Mouse (Mus musculus) heart, embryonic 14.5 days (tissue): ENCODE results near the gene Aqr. TPM values are rescaled to one million over a fixed set of nuclear protein-coding genes. Genes with fewer than 3 reads are reported as not detected.

ENCODE experiments used
- ATAC-seq: fragments of 200-750 bp; cut with Nextera tagmentation; 2 replicates; pipeline ENCODE4 v1.8.0; 2017; ENCODE audit warnings: low read depth, moderate TSS enrichment; ENCODE audit not compliant: insufficient number of reproducible peaks, insufficient read depth, low FRiP score
- H3K27ac ChIP-seq, 2 experiments: fragments of 200-500 bp in 1 of 2; fragments of 300-500 bp in 1 of 2; sonication (generic) in 1 of 2; replicated peaks in 1 of 2; 2 replicates each; pipeline ENCODE4 v1.5.1; 2012 to 2014; ENCODE audit warnings: low read depth in 2 of 2, low read length in 2 of 2, control low read depth in 1 of 2, mild to moderate bottlenecking in 1 of 2, mixed read lengths in 1 of 2; ENCODE audit not compliant: control insufficient read depth in 1 of 2, insufficient read depth in 1 of 2
- H3K27me3 ChIP-seq: fragments of 300-500 bp; sonication (generic); 2 replicates; pipeline ENCODE4 v1.6.1; 2014; ENCODE audit warnings: mild to moderate bottlenecking, low read length, control low read depth; ENCODE audit not compliant: control insufficient read depth, insufficient read depth
- H3K36me3 ChIP-seq: fragments of 300-500 bp; sonication (generic); 2 replicates; pipeline ENCODE4 v1.6.1; 2014; ENCODE audit warnings: mild to moderate bottlenecking, control low read depth, low read length, mixed read lengths; ENCODE audit not compliant: control insufficient read depth, insufficient read depth
- H3K4me1 ChIP-seq, 2 experiments: fragments of 200-500 bp in 1 of 2; fragments of 300-500 bp in 1 of 2; sonication (generic) in 1 of 2; 2 replicates each; pipeline ENCODE4 v1.6.1; 2012 to 2014; ENCODE audit warnings: low read length in 2 of 2, control low read depth in 1 of 2, mixed read lengths in 1 of 2; ENCODE audit not compliant: control insufficient read depth in 2 of 2, insufficient read depth in 2 of 2
- H3K4me2 ChIP-seq: fragments of 300-500 bp; sonication (generic); 2 replicates; pipeline ENCODE4 v1.6.1; 2014; ENCODE audit warnings: mild to moderate bottlenecking, low read length
- H3K4me3 ChIP-seq, 2 experiments: fragments of 200-500 bp in 1 of 2; fragments of 300-500 bp in 1 of 2; sonication (generic) in 1 of 2; 2 replicates each; pipeline ENCODE4 v1.5.1; 2012 to 2014; ENCODE audit warnings: low read length in 2 of 2, mild to moderate bottlenecking in 2 of 2, control low read depth in 1 of 2, low read depth in 1 of 2, moderate library complexity in 1 of 2; ENCODE audit not compliant: control insufficient read depth in 1 of 2, insufficient read depth in 1 of 2
- H3K9ac ChIP-seq: fragments of 300-500 bp; sonication (generic); 2 replicates; pipeline ENCODE4 v1.6.1; 2014; ENCODE audit warnings: mild to moderate bottlenecking, low read length
- H3K9me3 ChIP-seq: fragments of 300-500 bp; sonication (generic); 2 replicates; pipeline ENCODE4 v1.6.1; 2016; ENCODE audit warnings: low read length, control low read depth; ENCODE audit not compliant: control insufficient read depth
- WGBS: fragments of 180-500 bp; shearing (Covaris S2); extraction: QIAGEN DNeasy Blood & Tissue Kit; methylation state at CpG from one replicate; pipeline ENCODE4 v1.1.7; 2014; 5-methylcytosine and 5-hydroxymethylcytosine counted together
- polyA plus RNA-seq: library from polyadenylated mRNA; unstranded; fragments of >200 nt; fragmentation: Nextera tagmentation; extraction: Ambion mirVana; gene quantifications from 2 replicates; pipeline ENCODE4 v1.2.1, GENCODE M21; 2014

Gene Aqr
- polyA plus RNA-seq, 1 experiment from 2014 or later, result 30.6 TPM

DNA sequence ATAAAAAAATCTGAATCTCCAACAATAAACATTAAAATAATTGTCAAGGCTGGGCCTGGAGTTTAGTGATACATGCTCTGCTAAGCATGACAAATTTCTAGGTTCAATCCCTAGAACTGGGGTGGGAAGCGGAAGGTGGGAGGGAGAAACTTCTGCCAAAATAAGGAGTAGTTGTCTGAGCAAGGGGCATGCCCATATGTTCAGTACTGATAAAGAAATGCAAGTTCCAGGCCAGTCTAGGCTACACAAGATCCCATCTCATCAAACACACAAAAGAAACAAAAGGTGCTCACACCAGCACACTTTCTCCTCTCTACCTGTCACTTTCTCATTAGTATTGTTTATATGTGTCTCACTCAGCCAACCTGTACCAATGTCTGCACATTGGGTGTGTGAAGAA is 30.2 kb downstream of the Aqr start:
- Histone ChIP-seq H3K36me3 (peaks cover 92% of the 10 kb centered on the region), H3K4me1 (no peaks in the 10 kb centered on the region)
- no peak for ATAC-seq

GRCm38 (mm10) chr2:114153247-114153646 is 33.6 kb downstream of the Aqr start:
- H3K9ac ChIP-seq, result no peak overlapping the region
- H3K4me3 ChIP-seq, result no peak overlapping the region
- peaks cover 91% of the 10 kb centered on the region for H3K36me3 ChIP-seq
- no peaks in the 10 kb centered on the region for H3K9me3 ChIP-seq
- no peak for ATAC-seq
- WGBS, result 93% methylated on average over 6 of the region's 6 CpGs
- no peak overlapping the region for H3K4me2 ChIP-seq
- no peaks in the 10 kb centered on the region for H3K4me1 ChIP-seq
- H3K27ac ChIP-seq, result no peak overlapping the region
- no peaks in the 10 kb centered on the region for H3K27me3 ChIP-seq

More for the DNA sequence above, 30.2 kb downstream of the Aqr start:
- Histone ChIP-seq H3K9ac (no peak overlapping the region), H3K4me2 (no peak overlapping the region), H3K27me3 (no peaks in the 10 kb centered on the region), H3K4me3 (no peak overlapping the region), H3K27ac (no peak overlapping the region), H3K9me3 (no peaks in the 10 kb centered on the region)
- 77% methylated on average over 1 of the region's 1 CpGs for WGBS

GRCm38 (mm10) chr2:114146864-114147458 is 39.9 kb downstream of the Aqr start:
- Histone ChIP-seq H3K27ac (no peak overlapping the region), H3K9me3 (no peaks in the 10 kb centered on the region), H3K27me3 (no peaks in the 10 kb centered on the region), H3K36me3 (peaks cover 91% of the 10 kb centered on the region), H3K4me2 (no peak overlapping the region), H3K4me1 (no peaks in the 10 kb centered on the region), H3K4me3 (no peak overlapping the region), H3K9ac (no peak overlapping the region)
- 90% methylated on average over 15 of the region's 15 CpGs for WGBS
- no peak for ATAC-seq

GRCm38 (mm10) chr2:114145315-114145801 is 41.5 kb downstream of the Aqr start:
- H3K4me2 ChIP-seq, result no peak overlapping the region
- H3K4me1 ChIP-seq, result no peaks in the 10 kb centered on the region
- H3K9ac ChIP-seq, result no peak overlapping the region
- no peak overlapping the region for H3K27ac ChIP-seq
- no peak overlapping the region for H3K4me3 ChIP-seq
- no peaks in the 10 kb centered on the region for H3K27me3 ChIP-seq
- peaks cover 92% of the 10 kb centered on the region for H3K36me3 ChIP-seq
- 69% methylated on average over 6 of the region's 6 CpGs for WGBS
- no peak for ATAC-seq
- no peaks in the 10 kb centered on the region for H3K9me3 ChIP-seq

- Histone ChIP-seq H3K4me3 (no peak overlapping the region), H3K27me3 (no peaks in the 10 kb centered on the region), H3K36me3 (peaks cover 92% of the 10 kb centered on the region), H3K27ac (no peak overlapping the region), H3K9me3 (no peaks in the 10 kb centered on the region), H3K4me1 (no peaks in the 10 kb centered on the region), H3K4me2 (no peak overlapping the region), H3K9ac (no peak overlapping the region)
- 90% methylated on average over 5 of the region's 5 CpGs for whole genome bisulfite sequencing
- no peak for ATAC-seq
Measured at GRCm38 (mm10) chr2:114144915-114145314, 41.9 kb downstream of the Aqr start.

DNA sequence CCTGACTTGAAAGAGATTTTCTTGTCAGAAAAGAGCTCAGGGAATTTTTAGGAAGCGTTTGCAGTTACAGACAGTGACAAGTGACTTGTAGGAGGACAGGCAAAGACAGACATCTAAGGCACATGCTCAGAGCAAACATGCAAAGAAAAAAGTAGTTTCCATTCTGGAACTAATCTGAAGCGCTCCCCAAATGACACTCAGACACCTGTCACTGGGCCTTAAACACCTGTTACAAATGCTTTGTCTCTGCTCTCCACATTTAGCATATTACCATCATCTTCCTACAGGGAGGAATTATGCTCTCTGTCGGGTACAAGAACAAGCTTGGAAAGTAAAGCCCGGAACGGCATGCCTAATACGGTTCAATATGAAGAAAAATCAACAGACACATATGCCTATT is 43.0 kb downstream of the Aqr start:
- Histone ChIP-seq H3K36me3 (peaks cover 93% of the 10 kb centered on the region), H3K27me3 (no peaks in the 10 kb centered on the region), H3K9ac (no peak overlapping the region), H3K9me3 (no peaks in the 10 kb centered on the region), H3K4me2 (no peak overlapping the region), H3K4me1 (no peaks in the 10 kb centered on the region), H3K27ac (no peak overlapping the region), H3K4me3 (no peak overlapping the region)
- WGBS, result 91% methylated on average over 6 of the region's 6 CpGs
- ATAC-seq, result no peak

GRCm38 (mm10) chr2:114136755-114137154 is 50.1 kb downstream of the Aqr start:
- Histone ChIP-seq H3K9ac (no peak overlapping the region), H3K9me3 (no peaks in the 10 kb centered on the region), H3K27me3 (no peaks in the 10 kb centered on the region), H3K4me3 (no peak overlapping the region), H3K36me3 (peaks cover 87% of the 10 kb centered on the region), H3K4me1 (peaks cover 2 to 4% of the 10 kb centered on the region in 2 experiments; a peak in 2 of 4 replicates), H3K27ac (no peak overlapping the region), H3K4me2 (no peak overlapping the region)
- 98% methylated on average over 9 of the region's 9 CpGs for WGBS
- ATAC-seq, result no peak

DNA sequence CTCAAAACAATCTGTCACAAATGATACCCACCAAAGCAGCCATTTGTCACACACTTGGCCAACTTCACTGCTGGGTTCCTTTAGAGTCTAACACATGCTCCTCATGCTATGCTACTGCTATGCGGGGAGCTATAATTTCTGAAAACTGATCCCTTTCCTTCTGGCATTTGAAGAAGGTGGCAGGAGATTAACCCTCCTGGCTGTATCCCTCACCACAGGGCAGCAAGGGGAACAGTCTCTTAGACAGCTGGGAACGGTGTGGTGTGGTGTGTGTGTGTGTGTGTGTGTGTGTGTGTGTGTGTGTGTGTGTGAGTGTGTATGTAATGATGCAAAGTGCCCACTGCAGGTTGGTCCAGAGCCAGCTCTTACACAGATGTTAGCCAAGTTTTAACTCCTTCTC is 51.0 kb downstream of the Aqr start:
- Histone ChIP-seq H3K27me3 (no peaks in the 10 kb centered on the region), H3K27ac (no peak overlapping the region), H3K36me3 (peaks cover 84% of the 10 kb centered on the region), H3K4me3 (no peak overlapping the region), H3K9me3 (no peaks in the 10 kb centered on the region), H3K4me1 (peaks cover 4 to 10% of the 10 kb centered on the region in 2 experiments), H3K4me2 (no peak overlapping the region), H3K9ac (no peak overlapping the region)
- ATAC-seq, result no peak
- WGBS, result 78% methylated on average over 2 of the region's 2 CpGs
